Mouse (Mus musculus) telencephalon, adult 2 months (tissue): Measurements from ENCODE around the gene Dyrk1a.
A peak's percentile ranks its signal among the peaks of the same experiment; 100 is the strongest.

Experiments used
- DNase-seq: peaks from one replicate; pipeline ENCODE4 v3.0.0-alpha.2; 2011; ENCODE audit warnings: low read depth, low spot score

Dyrk1a gene

GRCm38 (mm10) chr16:94714483-94714882 lies 144.7 kb downstream of the Dyrk1a start:
- DNase-seq = no peak

GRCm38 (mm10) chr16:94717051-94717450 lies 147.2 kb downstream of the Dyrk1a start:
- no peak for DNase-seq

- DNase-seq = peak; percentile 46
Measured at GRCm38 (mm10) chr16:94718919-94719318, 149.1 kb downstream of the Dyrk1a start.

- no peak for DNase-seq
Measured at GRCm38 (mm10) chr16:94719488-94719887, 149.7 kb downstream of the Dyrk1a start.

GRCm38 (mm10) chr16:94720476-94721153 lies 150.8 kb downstream of the Dyrk1a start:
- DNase-seq = no peak

- DNase-seq = no peak
Measured at GRCm38 (mm10) chr16:94721549-94722006, 151.8 kb downstream of the Dyrk1a start.

GRCm38 (mm10) chr16:94722936-94723335 lies 153.1 kb downstream of the Dyrk1a start:
- DNase-seq = no peak

GRCm38 (mm10) chr16:94724061-94724596 lies 154.3 kb downstream of the Dyrk1a start:
- peak; percentile 95 for DNase-seq

- peak; percentile 62 for DNase-seq
Measured at GRCm38 (mm10) chr16:94724747-94725211, 155.0 kb downstream of the Dyrk1a start.

- DNase-seq = no peak
Measured at GRCm38 (mm10) chr16:94729236-94729635, 159.4 kb downstream of the Dyrk1a start.

GRCm38 (mm10) chr16:94731027-94731426 lies 161.2 kb downstream of the Dyrk1a start:
- peak; percentile 52 for DNase-seq

- no peak for DNase-seq
Measured at GRCm38 (mm10) chr16:94735472-94735871, 165.7 kb downstream of the Dyrk1a start.

- no peak for DNase-seq
Measured at GRCm38 (mm10) chr16:94736462-94737358, 166.9 kb downstream of the Dyrk1a start.

- DNase-seq = no peak
Measured at GRCm38 (mm10) chr16:94737359-94737687, 167.5 kb downstream of the Dyrk1a start.

GRCm38 (mm10) chr16:94743853-94744501 lies 174.2 kb downstream of the Dyrk1a start:
- DNase-seq = peak; percentile 60

- DNase-seq = no peak
Measured at GRCm38 (mm10) chr16:94745016-94745415, 175.2 kb downstream of the Dyrk1a start.
